Mouse (Mus musculus): ENCODE results near the gene Srl. TPM values are rescaled to one million over a fixed set of nuclear protein-coding genes. Genes with fewer than 3 reads are reported as not detected.
A peak's percentile ranks its signal among the peaks of the same experiment; 100 is the strongest.

Srl gene
- total RNA-seq, 2 experiments from 2014 or later: 21.8 to 42.0 TPM

DNA sequence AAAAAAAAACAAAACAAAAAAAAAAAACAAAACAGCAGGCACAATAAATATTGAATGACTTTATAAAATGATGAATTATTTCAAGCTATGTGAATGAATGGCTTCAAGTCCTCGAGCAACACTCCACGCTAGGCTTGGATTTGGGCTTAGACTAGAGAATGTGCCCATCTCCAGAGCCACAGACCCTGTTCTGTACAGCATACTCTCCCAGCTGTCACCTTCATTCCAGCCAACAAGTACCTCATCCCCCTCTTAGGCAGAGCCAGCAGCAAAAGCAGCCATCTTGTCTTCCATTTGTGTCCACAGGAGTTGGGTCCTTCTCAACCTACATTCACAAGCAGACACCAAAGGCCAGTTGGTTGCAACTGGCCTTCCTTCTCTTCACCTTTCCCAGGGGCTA, 21.8 kb downstream of the Srl start:
- no peak for DNase-seq (ENCODE audit: low spot score in 2 of 2)

DNA sequence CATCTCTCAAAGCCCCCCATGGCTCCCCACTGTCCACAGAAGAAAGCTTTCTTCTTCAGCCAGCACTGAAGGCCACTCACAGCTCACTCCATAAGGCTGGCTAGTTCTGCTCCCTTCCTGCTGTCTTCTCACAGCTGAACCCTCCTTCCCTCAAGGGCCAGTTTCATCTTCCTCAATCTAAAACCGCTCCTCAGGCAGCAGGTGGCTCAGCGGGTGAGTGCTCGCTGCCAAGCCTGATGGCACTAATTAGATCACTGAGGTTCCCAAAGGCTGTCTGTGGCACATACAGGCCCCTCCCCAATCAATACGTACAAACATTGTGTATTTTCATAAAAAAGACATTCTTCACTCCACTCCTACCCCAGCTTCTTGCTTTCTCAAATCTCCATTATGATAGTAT, 22.5 kb downstream of the Srl start:
- no peak for DNase-seq (ENCODE audit: low spot score in 2 of 2)

DNA sequence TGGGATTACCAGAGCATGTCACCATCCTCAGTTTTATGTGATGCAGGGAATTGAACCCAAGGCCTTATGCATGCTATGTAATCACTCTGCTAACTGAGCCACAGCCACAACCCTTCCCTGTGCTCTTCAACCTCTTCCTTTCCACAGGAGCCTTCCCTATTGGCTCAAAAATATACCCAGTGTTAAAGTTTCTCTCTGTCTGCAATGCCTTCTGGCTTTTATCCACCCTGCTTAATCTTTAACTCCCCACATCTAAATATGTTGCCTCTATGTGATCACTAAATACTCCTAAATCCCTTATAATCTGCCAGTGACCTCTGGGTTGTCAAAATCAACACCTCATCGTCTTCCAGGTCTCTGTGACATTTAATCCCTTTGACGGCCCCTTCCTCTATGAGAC, 23.7 kb downstream of the Srl start:
- DNase-seq (ENCODE audit: low spot score in 2 of 2): no peak

DNA sequence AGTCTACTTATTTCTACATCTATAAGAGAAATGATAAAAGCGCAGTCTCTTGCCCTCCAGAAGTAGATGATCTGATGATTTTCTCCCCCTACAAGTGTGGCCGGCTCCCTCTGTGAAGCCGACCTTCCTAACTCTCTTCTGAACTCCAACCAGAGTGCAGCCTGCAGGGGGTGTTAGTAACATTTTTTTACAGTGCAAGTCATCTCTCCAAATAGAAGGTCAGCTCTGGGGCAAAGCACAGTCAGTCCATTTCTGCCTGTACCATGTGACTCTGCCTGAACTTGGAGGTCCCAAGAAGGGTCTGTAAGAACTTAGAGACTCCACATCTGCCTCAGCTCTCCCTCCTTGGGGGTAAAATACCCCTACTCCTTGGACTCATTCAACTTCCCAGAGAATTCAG, 27.2 kb downstream of the Srl start:
- no peak for DNase-seq (ENCODE audit: low spot score in 2 of 2)

DNA sequence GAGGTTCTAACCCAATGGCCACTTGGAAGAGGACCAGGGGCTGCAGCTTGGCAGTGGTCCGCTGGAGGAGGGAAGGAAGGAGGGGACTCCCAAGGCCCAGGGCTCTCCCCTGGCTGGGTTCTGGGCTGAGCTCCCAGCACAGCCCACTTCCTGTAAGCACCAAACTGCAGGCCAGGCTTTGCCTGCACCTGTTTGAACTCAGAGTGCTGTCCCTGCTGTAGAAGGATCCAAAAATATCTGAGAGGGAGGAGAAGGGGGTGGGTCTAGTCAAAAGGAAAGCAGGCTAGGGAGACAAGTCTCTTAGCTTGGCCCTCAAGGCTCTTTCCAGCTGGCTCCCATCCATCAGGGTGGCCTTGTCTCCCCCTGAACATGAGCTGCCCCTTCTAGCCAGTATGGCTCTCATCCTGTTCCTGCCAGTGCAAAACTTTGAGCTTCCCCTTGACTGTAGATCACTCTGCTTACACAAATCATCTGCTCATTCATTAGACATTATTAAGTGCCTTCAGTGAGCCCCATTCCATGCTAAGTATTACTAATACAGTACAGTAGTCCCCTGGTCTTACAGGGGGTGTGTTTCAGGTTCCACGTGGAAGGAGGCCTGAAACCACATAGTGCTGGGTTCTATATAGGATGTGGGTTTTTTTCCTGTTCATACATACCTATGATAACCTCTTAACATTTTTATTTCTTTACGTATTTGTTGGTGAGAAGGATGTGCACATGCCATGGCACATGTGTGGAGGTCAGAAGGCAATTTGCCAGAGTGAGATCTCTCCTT, 28.8 kb downstream of the Srl start:
- no peak for DNase-seq (ENCODE audit: low spot score in 2 of 2)

DNA sequence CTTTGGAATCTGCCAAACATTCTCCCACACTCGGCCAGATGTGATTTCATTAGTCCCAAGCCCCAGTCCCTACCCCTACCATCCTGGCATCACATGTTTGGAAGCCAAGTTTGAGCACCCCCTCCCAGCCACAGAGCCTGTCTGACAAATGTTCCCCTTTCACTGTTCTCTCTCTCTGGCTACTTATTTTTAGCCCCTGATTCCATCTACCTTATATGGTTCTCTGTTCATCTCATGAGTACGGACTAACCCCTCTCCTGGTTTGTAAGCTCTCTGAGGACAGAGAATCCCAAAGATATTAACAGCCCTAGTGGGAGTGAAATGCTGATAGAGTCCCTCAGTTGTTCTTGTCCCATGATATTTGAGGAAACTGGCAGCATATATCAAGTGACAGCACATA, 30.2 kb downstream of the Srl start:
- DNase-seq (ENCODE audit: low spot score in 2 of 2): no peak

DNA sequence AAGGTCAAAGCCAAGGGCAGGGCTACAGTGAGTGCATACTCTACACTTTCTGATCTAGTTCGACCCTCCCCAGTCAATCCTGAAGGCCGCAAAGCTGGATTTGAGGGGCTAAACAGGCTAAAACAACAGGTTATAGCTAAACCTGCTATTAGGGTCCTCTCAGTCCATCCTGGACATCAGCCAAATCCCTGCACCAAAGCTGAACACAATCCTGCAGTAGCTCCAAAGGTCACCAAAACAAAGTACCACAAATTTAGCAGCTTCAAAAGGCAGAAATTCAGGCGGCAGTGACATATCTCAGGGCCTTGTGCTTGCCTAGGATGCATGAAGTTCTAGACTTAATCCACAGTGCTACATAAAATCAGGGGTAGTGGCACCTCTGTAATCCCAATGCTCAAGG, 35.4 kb downstream of the Srl start:
- no peak for DNase-seq (ENCODE audit: low spot score in 2 of 2)

DNA sequence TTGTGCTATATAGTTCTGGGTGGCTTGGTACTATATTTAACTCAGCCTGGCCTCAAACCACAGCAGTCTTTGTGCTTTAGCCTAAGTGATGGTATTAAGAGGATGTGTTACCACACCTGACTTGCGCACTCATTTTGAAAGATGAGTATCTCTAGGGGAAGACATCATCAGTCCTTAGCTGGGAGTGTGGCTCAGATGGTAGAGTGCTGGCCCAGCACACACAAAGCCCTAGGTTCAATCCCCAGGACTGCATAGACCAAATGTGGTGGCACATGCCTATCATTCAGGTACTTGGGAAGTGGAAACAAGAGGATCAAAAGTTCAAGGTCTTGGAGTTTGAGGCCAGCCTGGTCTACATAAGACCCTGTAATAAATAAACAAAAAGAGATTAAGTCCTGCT, 38.1 kb downstream of the Srl start:
- DNase-seq (ENCODE audit: low spot score in 2 of 2): no peak

DNA sequence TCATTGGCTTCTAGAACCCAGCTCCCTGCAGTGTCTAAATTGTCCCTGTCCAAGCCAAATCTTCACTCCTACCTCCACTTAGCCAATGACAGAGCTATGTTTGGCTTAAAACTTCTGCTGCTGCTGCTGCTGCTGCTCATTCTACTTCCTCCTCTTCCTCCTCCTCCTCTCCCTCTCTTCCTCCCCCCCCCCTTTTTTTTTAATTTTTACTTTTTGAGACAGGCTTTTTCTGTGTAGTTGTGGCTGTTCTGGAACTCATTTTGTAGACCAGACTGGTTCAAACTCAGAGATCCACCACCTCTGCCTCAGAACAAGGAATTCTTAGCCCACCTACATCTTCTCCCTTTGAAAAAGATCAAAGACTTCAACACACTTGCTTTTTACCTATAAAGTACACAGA, 39.0 kb downstream of the Srl start:
- no peak for DNase-seq (ENCODE audit: low spot score in 2 of 2)

DNA sequence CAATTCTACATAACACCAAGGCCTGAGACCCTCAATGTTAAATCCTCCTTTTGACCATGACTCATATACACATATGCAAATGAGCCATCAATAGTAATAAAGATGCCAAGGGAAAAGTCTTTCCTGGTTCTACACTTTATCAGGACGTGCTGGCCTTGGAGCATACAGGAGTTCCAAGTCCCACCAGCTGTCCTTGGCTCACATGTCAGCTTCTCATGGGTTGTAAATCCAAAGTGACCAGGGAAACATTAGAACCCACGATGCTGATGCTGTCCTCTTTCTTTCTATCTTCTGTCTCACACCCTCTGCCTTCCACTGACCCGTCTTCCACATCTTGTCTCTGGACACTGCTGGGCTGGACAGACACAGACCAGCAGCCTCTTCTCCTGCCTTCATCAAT, 39.9 kb downstream of the Srl start:
- DNase-seq (ENCODE audit: low spot score in 2 of 2): no peak

DNA sequence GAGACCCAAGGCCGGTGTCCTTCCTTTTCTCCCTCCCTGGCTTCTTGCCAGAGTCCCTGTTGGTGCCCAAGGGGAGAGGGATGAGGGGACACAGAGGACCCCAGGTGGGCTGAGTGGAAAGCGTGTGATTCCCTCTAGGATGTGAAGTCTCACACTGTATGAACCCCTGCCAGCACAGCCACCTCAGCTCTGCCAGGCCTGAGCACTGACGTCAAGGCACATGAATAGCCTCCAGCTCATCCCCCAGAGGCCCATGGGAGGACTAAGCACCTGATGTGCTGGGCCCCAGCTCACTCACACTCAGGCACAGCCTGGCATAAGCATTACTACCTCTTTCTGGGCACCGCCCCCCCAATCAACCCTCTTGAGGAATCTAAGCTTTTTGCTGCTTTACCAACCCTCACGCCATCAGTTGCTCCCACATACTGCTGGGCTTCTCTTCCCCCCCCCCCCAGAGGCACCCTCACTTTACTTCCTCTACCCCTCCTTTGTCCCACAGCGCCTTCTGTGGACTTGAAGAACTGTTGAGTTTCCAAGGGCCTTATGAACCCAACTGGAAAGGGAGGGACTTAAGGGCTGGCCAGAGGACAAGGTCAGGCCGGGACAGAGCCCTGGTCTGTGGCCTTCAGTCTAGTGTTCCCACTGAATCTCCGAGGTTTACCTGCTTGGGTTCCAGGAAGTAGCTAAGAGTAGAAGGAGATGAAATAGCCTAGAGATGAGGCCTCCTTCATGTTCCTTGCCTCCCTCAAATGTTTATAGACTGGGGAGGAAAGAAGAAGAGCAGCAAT, 40.8 kb downstream of the Srl start:
- DNase-seq (ENCODE audit: low spot score in 2 of 2): no peak

DNA sequence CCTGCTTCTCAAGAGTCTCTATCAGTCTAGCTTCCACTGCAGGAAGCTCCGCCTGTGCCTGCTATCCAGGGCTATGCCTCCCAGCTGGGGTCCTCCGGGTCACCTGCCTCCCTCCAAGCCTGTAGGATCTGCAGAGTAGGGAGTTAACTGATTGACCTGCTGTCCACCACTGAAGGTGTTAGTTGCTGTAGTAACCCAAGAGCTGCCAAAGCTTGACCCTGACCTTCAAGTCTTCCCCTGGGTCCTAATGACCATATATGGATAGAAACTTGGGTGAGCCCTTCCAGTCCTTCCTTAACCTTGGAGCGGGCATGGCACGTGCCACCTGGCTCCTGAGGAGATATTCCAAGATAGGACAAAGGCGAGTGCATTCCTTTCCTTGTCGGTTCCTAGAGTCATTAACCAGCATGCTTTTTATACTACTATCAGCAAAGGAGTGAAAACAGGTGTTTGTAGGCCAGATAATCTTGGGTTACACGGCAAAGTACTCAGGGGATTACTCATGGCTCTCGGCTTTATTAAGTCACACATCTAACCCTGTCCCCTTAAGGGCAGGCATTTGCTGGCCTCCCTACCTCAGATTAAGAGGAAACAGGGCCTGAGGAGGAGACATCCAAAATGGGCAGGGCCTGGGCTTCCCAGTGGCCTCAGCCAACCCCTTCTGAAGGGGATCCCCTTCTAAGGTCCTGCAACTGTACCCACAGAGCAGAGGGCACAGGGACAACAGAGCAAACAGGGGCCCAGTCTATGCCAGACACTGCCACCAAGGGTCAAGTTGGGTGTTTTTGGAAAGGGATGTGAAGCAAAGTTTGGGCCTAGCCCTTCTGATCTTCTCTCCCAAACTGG, 43.6 kb downstream of the Srl start:
- DNase-seq (ENCODE audit: low spot score in 2 of 2): no peak

DNA sequence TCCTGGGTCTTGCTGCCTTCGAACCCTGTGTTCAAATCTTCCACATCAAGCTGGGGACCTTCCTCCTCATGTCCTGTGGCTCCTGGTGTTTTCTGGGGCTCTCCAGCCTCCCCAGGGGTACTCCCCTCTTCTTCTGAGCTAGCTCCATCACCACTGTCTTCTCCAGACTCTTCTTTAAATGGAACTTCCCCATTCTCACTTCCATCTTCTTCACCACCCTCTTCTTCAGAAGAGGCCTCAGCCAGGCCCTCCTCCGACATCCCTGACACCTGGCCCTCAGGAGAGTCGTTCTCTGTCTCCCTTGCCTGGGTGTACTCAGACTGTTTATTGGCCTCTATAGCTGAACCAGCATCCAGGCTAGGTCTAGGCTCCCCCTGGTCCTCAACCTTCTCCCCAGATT, 45.1 kb downstream of the Srl start:
- DNase-seq (ENCODE audit: low spot score in 2 of 2): no peak

DNA sequence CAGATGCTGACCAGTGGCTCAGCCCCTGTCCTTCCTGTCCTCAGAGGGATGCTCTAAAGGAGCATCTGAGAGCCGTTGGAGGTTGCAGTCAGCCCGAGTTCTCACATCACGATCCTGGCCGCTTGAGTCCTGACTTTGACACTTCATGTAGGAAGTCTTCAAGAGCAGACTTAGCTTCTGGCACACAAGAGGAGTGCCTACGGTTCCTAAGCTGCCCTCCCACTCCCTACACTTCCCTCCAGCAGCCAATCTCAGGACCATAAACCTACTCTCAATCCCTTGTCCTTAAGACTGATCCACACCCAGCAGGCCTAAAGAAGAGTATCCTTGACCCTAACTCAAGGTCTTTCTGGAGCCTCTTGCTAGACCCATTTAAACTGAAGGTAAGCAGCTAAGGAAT, 45.8 kb downstream of the Srl start:
- no peak for DNase-seq (ENCODE audit: low spot score in 2 of 2)

DNA sequence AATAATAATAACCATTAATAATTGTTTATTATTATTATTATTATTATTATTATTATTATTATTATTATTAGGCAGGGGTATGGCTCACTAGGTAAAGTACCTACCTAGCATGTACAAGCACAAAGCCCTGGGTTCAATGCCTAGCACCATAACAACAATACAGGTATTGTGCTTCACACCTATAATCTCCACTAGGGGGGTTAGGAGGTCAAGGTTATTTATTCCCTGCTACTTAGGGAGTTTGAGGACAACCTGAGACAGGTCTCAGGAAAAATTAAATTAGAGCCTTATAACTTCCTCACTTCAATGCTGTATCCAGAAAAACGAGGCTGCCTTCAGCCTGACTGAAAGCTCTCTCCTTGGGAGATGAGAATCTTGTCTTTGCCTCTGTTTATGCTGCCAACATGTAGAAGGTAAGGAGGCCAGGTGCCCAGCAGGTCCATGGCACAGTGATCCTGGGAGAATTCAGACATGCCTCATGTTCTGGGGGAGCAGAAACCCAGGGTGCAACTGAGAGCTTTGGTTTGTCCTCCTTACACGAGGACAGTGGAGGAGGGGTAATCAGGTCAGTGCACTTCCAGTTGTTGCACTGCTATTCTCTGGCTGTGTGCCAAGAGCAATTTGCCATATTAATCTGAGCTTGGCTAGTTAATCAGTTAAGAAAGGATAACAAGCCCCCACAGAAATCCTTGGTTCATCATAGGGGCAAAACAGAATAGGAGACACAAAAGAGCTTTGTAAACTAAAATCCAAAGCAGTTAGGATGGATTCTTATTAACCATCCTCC, 48.6 kb downstream of the Srl start:
- DNase-seq (ENCODE audit: low spot score in 2 of 2): no peak

DNA sequence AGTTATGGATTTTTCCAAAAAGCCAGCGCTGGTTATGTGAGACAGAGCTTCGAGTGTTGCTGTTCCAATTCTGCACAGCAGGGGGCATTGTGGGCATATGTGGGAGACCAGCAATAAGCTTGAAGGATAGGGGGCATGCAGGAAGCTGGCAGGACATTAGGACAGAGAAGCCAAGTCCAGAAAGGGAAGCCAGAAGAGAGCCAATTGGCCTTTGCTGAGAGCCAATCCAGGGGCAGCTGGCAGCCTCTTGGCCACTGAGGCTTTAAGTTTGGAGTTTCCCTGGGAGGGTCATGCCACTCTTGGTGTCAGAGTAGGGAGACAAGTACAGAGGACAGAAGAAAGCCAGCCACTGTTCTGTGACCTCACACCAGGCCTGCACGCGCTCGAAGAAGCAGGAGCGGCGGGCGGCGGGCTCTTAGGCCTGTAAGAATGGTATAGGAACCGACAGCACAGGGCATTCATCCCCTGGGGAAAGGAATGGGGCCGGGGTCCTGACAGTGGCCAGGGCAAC, 52.4 kb downstream of the Srl start:
- peak; percentile 74 to 81 for DNase-seq (ENCODE audit: low spot score in 2 of 2)

DNA sequence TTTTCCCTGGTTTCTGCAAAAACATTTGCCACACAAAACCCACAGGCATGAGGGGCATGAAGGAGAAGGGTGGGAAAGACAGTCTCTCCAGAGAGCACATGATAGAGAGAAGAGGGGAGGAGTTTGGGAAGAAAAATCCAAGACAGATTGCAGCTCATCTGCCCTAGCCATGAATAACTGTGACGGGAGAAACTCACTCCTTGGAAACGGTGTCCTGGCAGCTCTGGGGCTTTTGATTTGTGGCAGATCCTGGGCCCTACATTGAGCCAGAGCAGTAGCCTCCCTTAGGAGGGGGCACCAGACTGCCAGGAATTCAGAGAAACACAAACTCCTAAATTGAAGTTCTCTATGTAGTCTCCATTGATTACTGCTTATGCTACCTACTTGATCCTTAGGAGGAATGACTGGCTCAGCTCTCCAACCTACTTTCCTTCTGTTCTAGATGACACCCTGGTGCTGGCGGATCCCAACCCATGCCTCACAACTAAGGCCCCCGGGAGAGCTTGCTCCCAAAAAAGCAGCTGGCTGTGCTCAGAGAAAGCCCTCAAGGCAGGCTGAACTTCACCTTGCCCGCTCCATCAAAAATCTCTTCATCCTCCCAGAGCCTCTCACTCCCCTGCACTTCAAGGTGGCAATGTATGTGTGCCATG, 60.9 kb downstream of the Srl start:
- no peak for DNase-seq (ENCODE audit: low spot score in 2 of 2)

DNA sequence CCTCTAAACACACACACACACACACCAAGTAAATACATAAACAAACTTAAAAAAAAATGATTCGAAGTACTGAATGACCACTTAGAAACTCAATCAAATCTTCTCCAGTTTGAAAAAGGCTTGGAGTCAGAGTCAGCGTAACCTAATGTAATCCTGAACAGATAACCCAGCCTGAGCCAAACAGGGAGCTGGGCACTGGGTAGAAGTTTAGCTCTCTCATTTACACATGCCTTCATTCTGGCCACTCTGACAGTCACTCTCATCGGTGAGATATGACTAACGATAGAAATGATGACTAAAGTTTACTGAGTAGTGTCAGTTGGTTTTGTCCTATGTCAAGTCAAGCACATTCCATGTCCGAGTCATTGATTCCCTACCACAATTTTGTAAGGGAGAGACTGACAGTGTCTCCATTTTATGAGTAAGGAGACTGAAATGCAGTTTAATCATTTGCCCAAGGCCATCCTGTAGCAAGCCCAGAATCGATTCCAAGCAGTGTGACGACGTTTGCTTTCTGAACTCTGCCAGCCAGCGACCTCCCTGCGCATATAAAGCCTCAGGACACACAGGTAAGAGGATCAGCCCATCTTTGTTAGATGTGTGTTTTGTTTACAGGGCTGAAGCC, 63.9 kb downstream of the Srl start:
- DNase-seq (ENCODE audit: low spot score in 2 of 2): no peak

DNA sequence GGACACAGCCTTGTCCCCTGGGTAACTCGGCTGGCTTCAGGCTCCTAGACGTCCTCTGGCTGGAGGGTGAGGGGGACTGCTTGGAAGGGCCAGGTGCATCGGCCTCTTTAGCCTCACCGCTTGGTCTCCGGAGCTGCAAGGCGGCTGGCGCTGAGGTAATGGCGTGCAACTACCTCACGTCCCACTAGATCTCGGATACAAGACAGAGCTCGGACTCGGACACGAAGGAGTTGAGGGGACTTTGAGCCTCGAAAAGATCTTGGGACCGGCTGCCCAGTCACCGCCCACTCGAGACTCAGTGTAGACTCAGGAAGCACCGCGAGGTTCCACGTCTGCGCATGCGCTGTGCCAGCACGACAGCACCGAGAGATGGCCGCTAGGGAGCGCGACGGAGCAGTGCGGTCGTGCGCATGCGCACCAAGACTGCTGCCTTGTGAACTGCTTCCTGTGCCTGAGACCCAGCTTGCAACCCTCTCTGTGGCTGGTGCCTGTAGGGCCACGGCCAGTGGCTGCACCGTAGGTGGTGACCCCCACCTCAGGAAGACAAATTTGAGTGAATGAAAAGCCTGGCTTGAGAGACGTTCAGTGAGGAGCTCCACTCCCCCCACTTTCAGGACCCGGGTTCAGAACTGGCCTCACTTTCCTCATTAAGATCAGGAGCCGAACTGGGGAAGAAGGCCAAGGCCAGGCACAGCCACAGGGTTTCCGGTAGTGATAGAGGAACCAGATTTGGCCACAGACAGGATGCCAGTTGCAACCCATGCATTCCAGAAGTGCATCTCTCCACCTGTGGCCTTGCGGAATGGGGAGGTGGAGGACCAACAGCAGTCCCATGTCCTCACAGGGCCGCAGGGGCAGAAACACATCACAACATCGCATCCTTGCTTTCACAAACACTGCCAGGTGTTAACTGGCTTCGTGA, 66.5 kb downstream of the Srl start:
- DNase-seq (ENCODE audit: low spot score in 2 of 2): peak; percentile 94 to 96
